Mouse (Mus musculus) thymus, adult 2 months (tissue): Measurements from ENCODE around the gene Zfp369.
"Not testable (repeated sequence)": the region's sequence is repeated elsewhere in the genome, so short reads cannot be mapped to it uniquely, and the experiment has no call there.

Source experiments
- CTCF ChIP-seq: fragments of 200-500 bp; IDR thresholded peaks from 2 replicates; pipeline ENCODE4 v1.5.1; 2012; ENCODE audit warnings: mild to moderate bottlenecking, control low read depth, low read length, moderate library complexity, borderline replicate concordance; ENCODE audit not compliant: control insufficient read depth, poor library complexity, insufficient read depth; ENCODE audit errors: extremely low read depth
- POLR2A ChIP-seq: fragments of 200-500 bp; IDR thresholded peaks from 2 replicates; pipeline ENCODE4 v1.6.1; 2012; ENCODE audit warnings: mild to moderate bottlenecking, low read length, control low read depth, moderate library complexity; ENCODE audit not compliant: control insufficient read depth, poor library complexity, insufficient read depth; ENCODE audit errors: extremely low read depth

- TF ChIP-seq POLR2A, CTCF: not testable (repeated sequence)
Measured at GRCm38 (mm10) chr13:65310849-65311248, 32.2 kb downstream of the Zfp369 start.
